Mouse (Mus musculus): ENCODE data around the gene Capn15.

GRCm38 (mm10) chr17:25918037-25918750 lies 67.4 kb downstream of the Capn15 start:
- TF ChIP-seq CTCF (conservative IDR thresholded peaks at IDR 0.05; ENCODE audit: low read length) (no peak), NANOG (IDR thresholded peaks at IDR 0.05; ENCODE audit: borderline replicate concordance, low read length) (no peak), POU5F1 (IDR thresholded peaks at IDR 0.05; ENCODE audit: borderline replicate concordance, low read length) (no peak)

Measured in E14TG2a.4 (cell line).